Mouse (Mus musculus): ENCODE data around the gene Paf1. TPM values are rescaled to one million over a fixed set of nuclear protein-coding genes. Genes with fewer than 3 reads are reported as not detected.
A peak's percentile ranks its signal among the peaks of the same experiment; 100 is the strongest.

Paf1 gene
- total and polyA plus RNA-seq, 3 experiments = 53.5 to 645 (median 99.9) TPM

- Histone ChIP-seq H3K4me3 (ENCODE audit: control insufficient read depth in 1 of 2, insufficient read depth in 1 of 2, low read depth in 2 of 2, low read length in 2 of 2) (peak overlapping the region; percentile 56 to 69), H3K9me3 (replicated peaks; ENCODE audit: insufficient read depth, low read length) (no peaks in the 10 kb centered on the region), H3K27me3 (ENCODE audit: control insufficient read depth in 1 of 2, insufficient read depth in 2 of 2, low read length in 2 of 2) (no peaks in the 10 kb centered on the region), H3K9ac (ENCODE audit: control insufficient read depth, low read depth, low read length, poor library complexity, severe bottlenecking) (peak overlapping the region; percentile 77; the same call in 1 of the 2 replicates), H3K79me2 (ENCODE audit: control insufficient read depth, insufficient read depth, low read length, poor library complexity) (peaks cover 3% of the 10 kb centered on the region), H3K4me1 (ENCODE audit: control insufficient read depth in 1 of 2, insufficient read depth in 2 of 2, low read length in 2 of 2) (peaks cover 6 to 30% of the 10 kb centered on the region in 2 experiments), H3K36me3 (ENCODE audit: control insufficient read depth in 1 of 2, insufficient read depth in 2 of 2, low read length in 2 of 2) (peaks cover 0 to 16% of the 10 kb centered on the region in 2 experiments; a peak in 2 of 4 replicates), H3K27ac (ENCODE audit: control insufficient read depth, low read depth, low read length) (no peak overlapping the region)
- TF ChIP-seq BHLHE40 (IDR thresholded peaks at IDR 0.05; ENCODE audit: borderline replicate concordance, low read depth, low read length) (no peak), TCF12 (IDR thresholded peaks at IDR 0.05; ENCODE audit: low read depth, low read length) (no peak), POLR2AphosphoS2 (IDR thresholded peaks at IDR 0.05; ENCODE audit: low read length) (no peak)
- DNase-seq (ENCODE audit: low read depth, low spot score) = no peak
Observed at GRCm38 (mm10) chr7:28378066-28378690, 14.6 kb upstream of the Paf1 start.

- Histone ChIP-seq H3K27ac (ENCODE audit: control insufficient read depth, low read depth, low read length) (peak overlapping the region; percentile 95), H3K9me3 (replicated peaks; ENCODE audit: insufficient read depth, low read length) (no peaks in the 10 kb centered on the region), H3K36me3 (ENCODE audit: control insufficient read depth in 1 of 2, insufficient read depth in 2 of 2, low read length in 2 of 2) (peaks cover 0 to 20% of the 10 kb centered on the region in 2 experiments; a peak in 2 of 4 replicates), H3K4me3 (ENCODE audit: control insufficient read depth in 1 of 2, insufficient read depth in 1 of 2, low read depth in 2 of 2, low read length in 2 of 2) (peak overlapping the region; percentile 69 to 77), H3K27me3 (ENCODE audit: control insufficient read depth in 1 of 2, insufficient read depth in 2 of 2, low read length in 2 of 2) (no peaks in the 10 kb centered on the region), H3K9ac (ENCODE audit: control insufficient read depth, low read depth, low read length, poor library complexity, severe bottlenecking) (peak overlapping the region; percentile 86), H3K4me1 (ENCODE audit: control insufficient read depth in 1 of 2, insufficient read depth in 2 of 2, low read length in 2 of 2) (peaks cover 6 to 35% of the 10 kb centered on the region in 2 experiments), H3K79me2 (ENCODE audit: control insufficient read depth, insufficient read depth, low read length, poor library complexity) (peaks cover 3% of the 10 kb centered on the region)
- DNase-seq (ENCODE audit: low read depth, low spot score) = peak; percentile 96
- TF ChIP-seq MXI1 (IDR thresholded peaks at IDR 0.05; ENCODE audit: low read depth, low read length) (peak; percentile 83), MAX (IDR thresholded peaks at IDR 0.05; ENCODE audit: low read length) (peak; percentile 10; the same call in 1 of the 2 replicates), KAT2A (conservative IDR thresholded peaks at IDR 0.05; ENCODE audit: low read depth, low read length) (no peak), SMC3 (IDR thresholded peaks at IDR 0.05; ENCODE audit: low read depth, low read length) (peak; percentile 10; the same call in 1 of the 2 replicates), BHLHE40 (IDR thresholded peaks at IDR 0.05; ENCODE audit: borderline replicate concordance, low read depth, low read length) (no peak; the same call in 1 of the 2 replicates), UBTF (IDR thresholded peaks at IDR 0.05; ENCODE audit: borderline replicate concordance, insufficient read depth, low read depth, low read length) (no peak), MEF2A (IDR thresholded peaks at IDR 0.05; ENCODE audit: extremely low read depth, insufficient replicate concordance, low read depth, low read length, poor library complexity, severe bottlenecking) (no peak), ELF1 (IDR thresholded peaks at IDR 0.05; ENCODE audit: low read depth, low read length) (peak; percentile 88), TCF12 (IDR thresholded peaks at IDR 0.05; ENCODE audit: low read depth, low read length) (peak; percentile 54), CTCF (IDR thresholded peaks at IDR 0.05 in 2 of 3, conservative IDR thresholded peaks at IDR 0.05 in 1 of 3; ENCODE audit: control insufficient read depth in 1 of 3, insufficient read depth in 1 of 3, low read depth in 2 of 3, low read length in 3 of 3, poor library complexity in 1 of 3, severe bottlenecking in 1 of 3) (no peak), MYB (IDR thresholded peaks at IDR 0.05; ENCODE audit: low read depth, low read length) (no peak), RCOR1 (IDR thresholded peaks at IDR 0.05; ENCODE audit: low read depth, low read length) (no peak), POLR2AphosphoS5 (IDR thresholded peaks at IDR 0.05; ENCODE audit: borderline replicate concordance, low read depth, low read length) (no peak; the same call in 1 of the 2 replicates), TAL1 (IDR thresholded peaks at IDR 0.05; ENCODE audit: low read length) (no peak), GATA1 (IDR thresholded peaks at IDR 0.05; ENCODE audit: low read depth, low read length) (no peak), SIN3A (IDR thresholded peaks at IDR 0.05; ENCODE audit: low read length) (peak; percentile 84), ZMIZ1 (IDR thresholded peaks at IDR 0.05; ENCODE audit: low read depth, low read length) (peak; percentile 99), ETS1 (IDR thresholded peaks at IDR 0.05; ENCODE audit: low read depth, low read length) (peak; percentile 57), POLR2AphosphoS2 (IDR thresholded peaks at IDR 0.05; ENCODE audit: low read length) (peak; percentile 97), MYC (IDR thresholded peaks at IDR 0.05; ENCODE audit: low read depth, low read length) (no peak; the same call in 1 of the 2 replicates), EP300 (IDR thresholded peaks at IDR 0.05; ENCODE audit: low read depth in 1 of 2, low read length in 2 of 2) (peak in 1 of 2 experiments; percentile 30; a peak in 1 of 4 replicates), USF1 (IDR thresholded peaks at IDR 0.05; ENCODE audit: low read depth, low read length) (no peak; the same call in 1 of the 2 replicates), MAZ (IDR thresholded peaks at IDR 0.05; ENCODE audit: low read depth, low read length) (peak; percentile 83; the same call in 1 of the 2 replicates), CHD2 (IDR thresholded peaks at IDR 0.05; ENCODE audit: low read length) (peak; percentile 45), NELFE (IDR thresholded peaks at IDR 0.05; ENCODE audit: low read depth, low read length) (peak; percentile 97), USF2 (IDR thresholded peaks at IDR 0.05; ENCODE audit: borderline replicate concordance in 1 of 2, insufficient read depth in 1 of 2, low read depth in 1 of 2, low read length in 2 of 2) (no peak), E2F4 (IDR thresholded peaks at IDR 0.05; ENCODE audit: borderline replicate concordance, low read depth, low read length) (no peak)
Observed at GRCm38 (mm10) chr7:28378769-28379651, 13.7 kb upstream of the Paf1 start.

Data from MEL (cell line).